8 mouse cellular contexts compared by ENCODE assay signal in genomic region chr14:54912886-54913285, GRCm38 (mm10). TPM values are rescaled to one million over a fixed set of nuclear protein-coding genes. Genes with fewer than 3 reads are reported as not detected.
A peak's percentile ranks its signal among the peaks of the same experiment; 100 is the strongest.
DNase-seq lines count a peak whose midpoint lies in the region; ATAC-seq and TF ChIP-seq lines count a peak whose summit lies in the region.

Gene Slc22a17 (minus strand): TSS chr14:54913132.

- TF ChIP-seq EP300 in liver, embryonic 14.5 days (IDR thresholded peaks at IDR 0.05; ENCODE audit: low read depth) = no peak

- peak; percentile 97 for ATAC-seq in forebrain, postnatal 0 days
- ATAC-seq in liver, embryonic 14.5 days (ENCODE audit: insufficient read depth) = no peak
- ATAC-seq in neural tube, embryonic 12.5 days (ENCODE audit: low FRiP score, low read depth) = peak; percentile 95

- 0 out of 2 replicates have a peak, but pooled peaks have one; percentile 20 for TF ChIP-seq CTCF in forebrain, postnatal 0 days (IDR thresholded peaks at IDR 0.05; ENCODE audit: low read depth)
- no peak for TF ChIP-seq CTCF in liver, embryonic 14.5 days (IDR thresholded peaks at IDR 0.05; ENCODE audit: low read depth)

- no peaks in the 10 kb centered on the region for H3K27me3 ChIP-seq in forebrain, postnatal 0 days (ENCODE audit: insufficient read depth, low read length)
- H3K27me3 ChIP-seq in liver, embryonic 14.5 days (ENCODE audit: control insufficient read depth, insufficient read depth, low read length) = peaks cover 40% of the 10 kb centered on the region
- H3K27me3 ChIP-seq in neural tube, embryonic 12.5 days (replicated peaks) = no peaks in the 10 kb centered on the region

- intact Hi-C loops in heart, postnatal 36 days (cut with DNase I) = no loop called here

- peak; percentile 75 for DNase-seq in Muller cell, postnatal 12 days (ENCODE audit: inconsistent ontology term)
- DNase-seq in cerebellum, adult 18-20 months = peak; percentile 82 to 86
- peak; percentile 94 for DNase-seq in forebrain, postnatal 0 days
- DNase-seq in heart, postnatal 36 days = peak; percentile 70 to 72
- DNase-seq in large intestine, adult 2 months (ENCODE audit: low read depth, low spot score) = no peak
- DNase-seq in liver, embryonic 14.5 days (ENCODE audit: low read depth in 3 of 3, low spot score in 3 of 3) = no peak
- DNase-seq in testis, postnatal 10 days (ENCODE audit: low spot score) = peak; percentile 81

- H3K9me3 ChIP-seq in forebrain, postnatal 0 days (ENCODE audit: low read length) = no peaks in the 10 kb centered on the region
- H3K9me3 ChIP-seq in liver, embryonic 14.5 days (ENCODE audit: control insufficient read depth, low read length) = no peaks in the 10 kb centered on the region
- H3K9me3 ChIP-seq in neural tube, embryonic 12.5 days = no peaks in the 10 kb centered on the region

- peak within 1 kb of the TSS; percentile 76 for H3K4me3 ChIP-seq in forebrain, postnatal 0 days (ENCODE audit: low read depth, low read length)
- H3K4me3 ChIP-seq in liver, embryonic 14.5 days (ENCODE audit: insufficient read depth in 1 of 2, low read depth in 2 of 2, low read length in 2 of 2) = peak within 1 kb of the TSS; percentile 35 to 55
- H3K4me3 ChIP-seq in neural tube, embryonic 12.5 days = peak within 1 kb of the TSS; percentile 90

- peak within 1 kb of the TSS; percentile 97 for H3K4me2 ChIP-seq in forebrain, postnatal 0 days (ENCODE audit: low read depth)
- peak within 1 kb of the TSS; percentile 58 for H3K4me2 ChIP-seq in liver, embryonic 14.5 days (ENCODE audit: low read depth)
- H3K4me2 ChIP-seq in neural tube, embryonic 12.5 days (replicated peaks) = peak within 1 kb of the TSS; percentile 98

- H3K27ac ChIP-seq in forebrain, postnatal 0 days (ENCODE audit: low read depth, low read length) = peak within 1 kb of the TSS; percentile 89
- H3K27ac ChIP-seq in liver, embryonic 14.5 days = no peak within 1 kb of the TSS
- H3K27ac ChIP-seq in neural tube, embryonic 12.5 days = peak within 1 kb of the TSS; percentile 74

- H3K36me3 ChIP-seq in forebrain, postnatal 0 days (ENCODE audit: insufficient read depth) = peaks cover 42% of the 10 kb centered on the region
- no peaks in the 10 kb centered on the region for H3K36me3 ChIP-seq in liver, embryonic 14.5 days (replicated peaks; ENCODE audit: control insufficient read depth, insufficient read depth, low read depth)
- H3K36me3 ChIP-seq in neural tube, embryonic 12.5 days = peaks cover 39% of the 10 kb centered on the region

- H3K9ac ChIP-seq in forebrain, postnatal 0 days = peak within 1 kb of the TSS; percentile 89
- 0 out of 2 replicates have a peak within 1 kb of the TSS, but pooled peaks have one; percentile 15 for H3K9ac ChIP-seq in liver, embryonic 14.5 days (replicated peaks)
- H3K9ac ChIP-seq in neural tube, embryonic 12.5 days = peak within 1 kb of the TSS; percentile 91

- under 1% methylated on average over 27 of the region's 28 CpGs for WGBS in forebrain, postnatal 0 days
- WGBS in large intestine, adult 2 months = under 1% methylated on average over 28 of the region's 28 CpGs
- under 1% methylated on average over 28 of the region's 28 CpGs for WGBS in liver, embryonic 14.5 days (ENCODE audit: insufficient replicate concordance)
- 0% methylated on average over 28 of the region's 28 CpGs for WGBS in neural tube, embryonic 12.5 days

- H3K4me1 ChIP-seq in forebrain, postnatal 0 days (ENCODE audit: insufficient read depth) = peaks cover 12% of the 10 kb centered on the region; the same call in 1 of the 2 replicates
- no peaks in the 10 kb centered on the region for H3K4me1 ChIP-seq in liver, embryonic 14.5 days (replicated peaks; ENCODE audit: control insufficient read depth in 2 of 2, insufficient read depth in 2 of 2, low read length in 1 of 2)
- H3K4me1 ChIP-seq in neural tube, embryonic 12.5 days = peaks cover 24% of the 10 kb centered on the region

RNA-seq across cellular contexts. Expression of gene Slc22a17, which starts in this region (rescaled TPM):
- total RNA-seq in forebrain, postnatal 0 days (2014; rRNA removed) = 327 and 359 TPM in 2 replicates
- polyA plus RNA-seq in forebrain, postnatal 0 days (2015; fragmentation: Nextera tagmentation; extraction: Ambion mirVana) = 230 and 282 TPM in 2 replicates
- 1 to 10 TPM; 2.0 to 2.7 TPM for total RNA-seq in heart, postnatal 36 days (2021)
- 11.3 and 11.7 TPM in 2 replicates for polyA plus RNA-seq in large intestine, adult 2 months (2012; rRNA removed)
- 4.2 and 5.1 TPM in 2 replicates for polyA plus RNA-seq in liver, embryonic 14.5 days (2012; rRNA removed)
- polyA plus RNA-seq in liver, embryonic 14.5 days (2014; fragmentation: Nextera tagmentation; extraction: Ambion mirVana) = 0.79 and 0.96 TPM in 2 replicates
- polyA plus RNA-seq in neural tube, embryonic 12.5 days (2016; fragmentation: Nextera tagmentation; extraction: Ambion mirVana) = 126 and 131 TPM in 2 replicates

Comparison
In these comparisons a context has a peak if more than half of its experiments do, and no peak if none do; other contexts are left out.
1. RNA of gene Slc22a17 (total RNA-seq): 327 to 359 TPM in forebrain, postnatal 0 days; 2.0 to 2.7 TPM in heart, postnatal 36 days; every median in the first group is over 10 times any median in the second.
2. RNA of gene Slc22a17 (polyA plus RNA-seq): 230 to 282 TPM in forebrain, postnatal 0 days and 126 to 131 TPM in neural tube, embryonic 12.5 days; 11.3 to 11.7 TPM in large intestine, adult 2 months and 0.79 to 5.1 TPM in liver, embryonic 14.5 days; every median in the first group is over 10 times any median in the second.
3. DNase-seq: peak in Muller cell, postnatal 12 days (single experiment), cerebellum, adult 18-20 months (2 of 2), forebrain, postnatal 0 days (single experiment), heart, postnatal 36 days (2 of 2) and testis, postnatal 10 days (single experiment); none in large intestine, adult 2 months (single experiment) and liver, embryonic 14.5 days (0 of 3).
4. H3K9ac ChIP-seq: peak in every context shown above with its lines; median percentile 91 in neural tube, embryonic 12.5 days; 89 in forebrain, postnatal 0 days; 15 in liver, embryonic 14.5 days.
5. Peak in every context shown above with its lines, with median percentiles within 50 percentile points of each other: H3K4me2 ChIP-seq and H3K4me3 ChIP-seq.